Mouse (Mus musculus): ENCODE data around the gene Atp2b2. TPM values are rescaled to one million over a fixed set of nuclear protein-coding genes. Genes with fewer than 3 reads are reported as not detected.
"Not testable (repeated sequence)": the region's sequence is repeated elsewhere in the genome, so short reads cannot be mapped to it uniquely, and the experiment has no call there.

Gene Atp2b2
- polyA plus RNA-seq, 1 experiment = 105 TPM

DNA sequence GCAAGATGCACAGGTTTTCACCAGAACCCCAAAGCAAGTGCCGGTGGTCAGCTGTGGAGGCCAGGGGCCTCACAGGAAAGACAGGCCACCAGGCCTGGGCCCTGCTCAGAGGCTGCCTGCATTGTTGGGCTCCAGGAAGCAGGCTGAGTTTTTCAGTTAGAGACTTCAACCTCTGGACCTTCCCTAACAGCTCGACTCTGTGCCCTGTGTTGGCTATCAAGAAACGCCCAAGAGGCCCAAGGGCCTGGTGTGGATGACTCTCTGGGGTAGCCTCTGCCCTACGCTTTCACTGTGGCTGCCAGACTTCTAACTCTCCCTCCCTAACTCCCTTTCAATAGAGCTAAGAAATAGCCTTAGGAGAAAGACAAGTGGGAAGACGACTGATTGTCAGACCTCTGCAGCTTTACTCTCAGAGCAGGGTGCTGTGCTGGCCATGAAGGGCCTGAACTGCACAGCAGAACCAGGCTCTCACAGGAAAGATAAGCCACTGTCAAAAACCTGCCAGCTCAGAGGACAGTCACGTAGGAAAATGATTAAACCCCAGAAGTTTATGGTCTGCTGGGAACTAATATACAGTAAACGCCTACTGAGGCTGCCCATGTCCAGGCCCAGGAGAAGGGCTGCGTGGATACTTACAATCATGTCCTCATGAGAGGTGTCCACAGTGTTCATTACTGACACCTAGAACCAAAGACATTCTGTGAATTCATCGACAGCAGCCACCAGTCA, 304.9 kb downstream of the Atp2b2 start:
- TF ChIP-seq CTCF (IDR thresholded peaks at IDR 0.05; ENCODE audit: insufficient read depth, low read depth, low read length) (no peak), POLR2A (IDR thresholded peaks at IDR 0.05; ENCODE audit: insufficient read depth, low read depth, low read length) (no peak)
- Histone ChIP-seq H3K27ac (ENCODE audit: insufficient read depth, low read depth, low read length) (no peak overlapping the region), H3K4me3 (ENCODE audit: insufficient read depth, low read depth, low read length) (no peak overlapping the region), H3K4me1 (ENCODE audit: control insufficient read depth, insufficient read depth, low read length) (0 out of 2 replicates have a peak, but pooled peaks cover 4% of the 10 kb centered on the region)
- 89% methylated on average over 9 of the region's 9 CpGs for WGBS

DNA sequence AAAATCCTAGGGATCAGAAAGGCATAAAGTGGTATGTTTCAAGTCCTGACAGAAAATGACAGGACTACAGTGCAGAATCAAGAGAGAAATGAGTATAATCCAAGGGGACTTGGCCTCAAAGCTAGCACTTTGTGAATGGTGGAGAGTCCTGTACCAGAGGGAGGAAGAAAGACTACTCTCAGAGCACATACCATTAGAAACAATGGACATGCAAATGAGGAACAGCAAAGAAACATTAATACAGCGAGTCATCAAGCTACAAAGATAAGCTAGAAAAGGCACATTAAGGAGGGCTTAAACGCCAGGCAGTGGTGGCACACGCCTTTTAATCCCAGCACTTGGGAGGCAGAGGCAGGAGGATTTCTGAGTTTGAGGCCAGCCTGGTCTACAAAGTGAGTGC, 311.1 kb downstream of the Atp2b2 start:
- WGBS = 84% methylated on average over 3 of the region's 3 CpGs
- H3K27ac ChIP-seq (ENCODE audit: insufficient read depth, low read depth, low read length) = no peak overlapping the region
- H3K4me3 ChIP-seq (ENCODE audit: insufficient read depth, low read depth, low read length) = no peak overlapping the region
- no peaks in the 10 kb centered on the region for H3K4me1 ChIP-seq (ENCODE audit: control insufficient read depth, insufficient read depth, low read length)
- TF ChIP-seq CTCF (IDR thresholded peaks at IDR 0.05; ENCODE audit: insufficient read depth, low read depth, low read length) (no peak), POLR2A (IDR thresholded peaks at IDR 0.05; ENCODE audit: insufficient read depth, low read depth, low read length) (no peak)

DNA sequence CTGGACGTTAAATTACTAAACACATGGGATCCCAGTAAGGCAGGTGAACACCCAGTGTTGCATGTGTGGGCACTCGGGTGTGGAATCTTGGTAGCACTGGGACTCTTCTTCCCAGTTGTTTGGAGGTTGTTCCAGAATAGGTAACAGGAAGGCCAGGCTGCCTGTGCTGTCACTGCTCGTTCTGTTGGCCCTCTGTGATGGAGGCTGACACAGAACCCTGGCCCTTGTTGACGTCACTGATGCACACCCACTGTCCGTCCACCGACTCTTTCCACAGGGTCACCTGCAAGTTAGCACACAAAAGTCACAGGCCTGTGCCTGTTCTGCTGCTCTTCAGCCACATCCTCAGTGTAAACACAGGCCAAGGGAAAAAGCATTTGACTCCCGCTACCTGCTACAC, 314.2 kb downstream of the Atp2b2 start:
- Histone ChIP-seq H3K4me1 (ENCODE audit: control insufficient read depth, insufficient read depth, low read length) (no peaks in the 10 kb centered on the region), H3K4me3 (ENCODE audit: insufficient read depth, low read depth, low read length) (no peak overlapping the region), H3K27ac (ENCODE audit: insufficient read depth, low read depth, low read length) (no peak overlapping the region)
- TF ChIP-seq CTCF (IDR thresholded peaks at IDR 0.05; ENCODE audit: insufficient read depth, low read depth, low read length) (no peak), POLR2A (IDR thresholded peaks at IDR 0.05; ENCODE audit: insufficient read depth, low read depth, low read length) (no peak)
- WGBS = 84% methylated on average over 7 of the region's 7 CpGs

- WGBS = 95% methylated on average over 4 of the region's 4 CpGs
- H3K27ac ChIP-seq (ENCODE audit: insufficient read depth, low read depth, low read length) = no peak overlapping the region
- no peak for TF ChIP-seq CTCF (IDR thresholded peaks at IDR 0.05; ENCODE audit: insufficient read depth, low read depth, low read length)
- no peak for TF ChIP-seq POLR2A (IDR thresholded peaks at IDR 0.05; ENCODE audit: insufficient read depth, low read depth, low read length)
- H3K4me3 ChIP-seq (ENCODE audit: insufficient read depth, low read depth, low read length) = no peak overlapping the region
- H3K4me1 ChIP-seq (ENCODE audit: control insufficient read depth, insufficient read depth, low read length) = no peaks in the 10 kb centered on the region
These were observed 321.4 kb downstream of the Atp2b2 start for GRCm38 (mm10) chr6:113721061-113721460.

DNA sequence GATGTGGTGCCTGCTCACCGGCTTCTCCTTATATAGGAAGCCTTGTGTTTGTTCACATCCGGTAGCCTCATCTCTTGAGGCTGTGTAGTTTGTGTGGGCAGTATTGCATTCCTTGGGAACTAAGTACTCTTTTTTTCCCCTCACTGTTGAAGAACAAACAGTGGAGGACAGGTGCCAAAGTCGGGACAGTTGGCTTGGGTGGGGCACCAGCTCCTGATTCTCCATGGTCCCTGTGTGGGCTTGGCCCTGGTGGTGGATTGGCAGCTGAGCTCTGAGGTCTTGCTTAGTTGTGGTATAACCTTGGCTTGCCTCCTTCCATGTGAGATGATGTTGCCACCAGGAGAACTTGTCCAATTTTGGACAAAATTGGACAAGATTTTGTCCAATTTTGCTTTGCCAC, 322.5 kb downstream of the Atp2b2 start, which contains the start of gene Ghrl:
TSS of gene Ghrl (minus strand) at position 3 of the 400 bp plus-strand sequence.
- no peak within 1 kb of the TSS for H3K27ac ChIP-seq (ENCODE audit: insufficient read depth, low read depth, low read length)
- no peak for TF ChIP-seq POLR2A (IDR thresholded peaks at IDR 0.05; ENCODE audit: insufficient read depth, low read depth, low read length)
- no peak within 1 kb of the TSS for H3K4me3 ChIP-seq (ENCODE audit: insufficient read depth, low read depth, low read length)
- H3K4me1 ChIP-seq (ENCODE audit: control insufficient read depth, insufficient read depth, low read length) = no peaks in the 10 kb centered on the region
- 86% methylated on average over 3 of the region's 3 CpGs for WGBS

- H3K27ac ChIP-seq (ENCODE audit: insufficient read depth, low read depth, low read length) = no peak overlapping the region
- 79% methylated on average over 3 of the region's 3 CpGs for WGBS
- TF ChIP-seq POLR2A (IDR thresholded peaks at IDR 0.05; ENCODE audit: insufficient read depth, low read depth, low read length) (no peak), CTCF (IDR thresholded peaks at IDR 0.05; ENCODE audit: insufficient read depth, low read depth, low read length) (no peak)
- no peak overlapping the region for H3K4me3 ChIP-seq (ENCODE audit: insufficient read depth, low read depth, low read length)
- no peaks in the 10 kb centered on the region for H3K4me1 ChIP-seq (ENCODE audit: control insufficient read depth, insufficient read depth, low read length)
These were observed 324.9 kb downstream of the Atp2b2 start for GRCm38 (mm10) chr6:113717541-113717940.

DNA sequence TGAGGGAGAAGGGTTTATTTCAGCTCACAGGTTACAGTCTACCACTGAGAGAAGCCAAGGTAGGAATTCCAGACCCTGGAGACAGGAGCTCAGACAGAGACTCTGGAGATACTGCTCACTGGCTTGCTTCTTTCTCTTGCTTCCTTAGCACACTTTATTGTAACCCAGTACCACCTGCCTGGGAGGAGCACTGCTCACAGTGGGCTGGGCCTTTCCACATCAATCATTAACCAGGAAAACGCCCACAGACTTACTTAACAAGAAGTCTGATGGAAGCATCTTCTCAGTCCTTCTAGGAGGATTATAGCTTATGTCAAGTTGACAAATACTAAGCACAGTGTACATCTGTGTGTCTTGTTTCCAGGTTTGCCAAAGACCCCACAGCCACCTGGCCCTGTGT, 327.6 kb downstream of the Atp2b2 start:
- H3K4me1 ChIP-seq (ENCODE audit: control insufficient read depth, insufficient read depth, low read length) = no peaks in the 10 kb centered on the region
- WGBS = 96% methylated on average over 1 of the region's 1 CpGs
- TF ChIP-seq POLR2A (IDR thresholded peaks at IDR 0.05; ENCODE audit: insufficient read depth, low read depth, low read length) = no peak
- no peak for TF ChIP-seq CTCF (IDR thresholded peaks at IDR 0.05; ENCODE audit: insufficient read depth, low read depth, low read length)
- H3K4me3 ChIP-seq (ENCODE audit: insufficient read depth, low read depth, low read length) = no peak overlapping the region
- no peak overlapping the region for H3K27ac ChIP-seq (ENCODE audit: insufficient read depth, low read depth, low read length)

GRCm38 (mm10) chr6:113714276-113714675, 328.1 kb downstream of the Atp2b2 start:
- Histone ChIP-seq H3K4me3 (ENCODE audit: insufficient read depth, low read depth, low read length) (no peak overlapping the region), H3K4me1 (ENCODE audit: control insufficient read depth, insufficient read depth, low read length) (no peaks in the 10 kb centered on the region), H3K27ac (ENCODE audit: insufficient read depth, low read depth, low read length) (no peak overlapping the region)
- TF ChIP-seq POLR2A (IDR thresholded peaks at IDR 0.05; ENCODE audit: insufficient read depth, low read depth, low read length) (no peak), CTCF (IDR thresholded peaks at IDR 0.05; ENCODE audit: insufficient read depth, low read depth, low read length) (no peak)
- 83% methylated on average over 2 of the region's 2 CpGs for WGBS

DNA sequence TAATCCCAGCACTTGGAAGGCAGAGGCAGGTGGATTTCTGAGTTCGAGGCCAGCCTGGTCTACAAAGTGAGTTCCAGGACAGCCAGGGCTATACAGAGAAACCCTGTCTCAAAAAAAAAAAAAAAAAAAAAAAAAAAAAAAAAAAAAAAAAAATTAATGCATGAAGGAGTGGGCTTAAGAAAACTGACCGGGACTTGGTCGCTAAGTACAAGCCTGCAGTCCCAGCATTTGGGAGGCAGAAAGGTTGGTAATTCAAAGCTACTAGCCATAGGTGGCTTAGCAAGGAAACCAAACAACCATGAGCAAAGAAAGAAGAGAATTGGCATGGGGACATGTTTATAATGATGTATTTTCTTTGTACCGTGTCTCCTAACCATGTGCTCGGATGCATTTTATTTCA, 329.0 kb downstream of the Atp2b2 start:
- H3K4me1 ChIP-seq (ENCODE audit: control insufficient read depth, insufficient read depth, low read length); H3K27ac ChIP-seq (ENCODE audit: insufficient read depth, low read depth, low read length); H3K4me3 ChIP-seq (ENCODE audit: insufficient read depth, low read depth, low read length): not testable (repeated sequence)
- 93% methylated on average over 5 of the region's 5 CpGs for WGBS

DNA sequence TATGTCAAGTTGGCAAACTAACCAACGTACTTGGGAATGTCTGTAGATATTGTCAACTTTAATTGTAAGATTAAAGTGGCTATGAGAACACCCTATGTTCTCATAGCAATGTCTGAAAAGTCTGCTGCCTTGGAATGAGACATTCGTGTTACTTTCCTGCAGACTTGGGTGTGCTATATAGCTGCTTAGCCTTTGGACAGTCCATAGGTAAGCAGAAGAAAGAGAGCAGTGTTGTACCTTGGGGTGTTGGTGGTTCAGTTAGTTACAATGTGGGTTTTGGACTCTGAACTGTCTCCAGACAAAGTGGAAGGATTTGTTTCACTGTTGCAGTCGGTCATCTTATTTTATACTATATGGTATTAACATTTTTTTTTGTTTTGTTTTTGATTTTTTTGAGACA, 329.7 kb downstream of the Atp2b2 start:
- TF ChIP-seq POLR2A (IDR thresholded peaks at IDR 0.05; ENCODE audit: insufficient read depth, low read depth, low read length) (no peak), CTCF (IDR thresholded peaks at IDR 0.05; ENCODE audit: insufficient read depth, low read depth, low read length) (no peak)
- no peaks in the 10 kb centered on the region for H3K4me1 ChIP-seq (ENCODE audit: control insufficient read depth, insufficient read depth, low read length)
- no peak overlapping the region for H3K27ac ChIP-seq (ENCODE audit: insufficient read depth, low read depth, low read length)
- H3K4me3 ChIP-seq (ENCODE audit: insufficient read depth, low read depth, low read length) = no peak overlapping the region
- 90% methylated on average over 3 of the region's 3 CpGs for WGBS

Measured in olfactory bulb, adult 2 months (tissue).